Mouse (Mus musculus) lung, embryonic 15.5 days (tissue): ENCODE results near the gene Thumpd2. TPM values are rescaled to one million over a fixed set of nuclear protein-coding genes. Genes with fewer than 3 reads are reported as not detected.

ENCODE experiments used
- ATAC-seq: fragments of 200-750 bp; cut with Nextera tagmentation; 2 replicates; pipeline ENCODE4 v1.8.0; 2017; ENCODE audit warnings: moderate number of reproducible peaks, borderline replicate concordance; ENCODE audit not compliant: low FRiP score, low TSS enrichment; ENCODE audit errors: extremely low read depth
- H3K27ac ChIP-seq: fragments of 300-500 bp; sonication (generic); 2 replicates; pipeline ENCODE4 v1.5.1; 2015; ENCODE audit warnings: moderate library complexity, mild to moderate bottlenecking, inconsistent platforms
- H3K27me3 ChIP-seq: fragments of 300-500 bp; sonication (generic); 2 replicates; pipeline ENCODE4 v1.6.1; 2015; ENCODE audit warnings: inconsistent platforms
- H3K36me3 ChIP-seq: fragments of 300-500 bp; sonication (generic); 2 replicates; pipeline ENCODE4 v1.6.1; 2015; ENCODE audit warnings: inconsistent platforms
- H3K4me1 ChIP-seq: fragments of 300-500 bp; sonication (generic); 2 replicates; pipeline ENCODE4 v1.6.1; 2015; ENCODE audit warnings: inconsistent platforms
- H3K4me2 ChIP-seq: fragments of 300-500 bp; sonication (generic); 2 replicates; pipeline ENCODE4 v1.6.1; 2015; ENCODE audit warnings: inconsistent platforms, mild to moderate bottlenecking, moderate library complexity
- H3K4me3 ChIP-seq: fragments of 300-500 bp; sonication (generic); 2 replicates; pipeline ENCODE4 v1.5.1; 2015; ENCODE audit warnings: mild to moderate bottlenecking, inconsistent platforms
- H3K9ac ChIP-seq: fragments of 300-500 bp; sonication (generic); 2 replicates; pipeline ENCODE4 v1.6.1; 2015; ENCODE audit warnings: inconsistent platforms
- H3K9me3 ChIP-seq: fragments of 300-500 bp; sonication (generic); 2 replicates; pipeline ENCODE4 v1.6.1; 2016; ENCODE audit warnings: inconsistent platforms
- WGBS: fragments of 180-500 bp; shearing (Covaris S2); methylation state at CpG from one replicate; pipeline ENCODE4 v1.1.7; 2015; 5-methylcytosine and 5-hydroxymethylcytosine counted together
- polyA plus RNA-seq: library from polyadenylated mRNA; unstranded; fragments of >200 nt; fragmentation: Nextera tagmentation; extraction: Ambion mirVana; gene quantifications from 2 replicates; pipeline ENCODE4 v1.2.1, GENCODE M21; 2015

The Thumpd2 gene
- polyA plus RNA-seq, 1 experiment from 2014 or later = 16.2 TPM

DNA sequence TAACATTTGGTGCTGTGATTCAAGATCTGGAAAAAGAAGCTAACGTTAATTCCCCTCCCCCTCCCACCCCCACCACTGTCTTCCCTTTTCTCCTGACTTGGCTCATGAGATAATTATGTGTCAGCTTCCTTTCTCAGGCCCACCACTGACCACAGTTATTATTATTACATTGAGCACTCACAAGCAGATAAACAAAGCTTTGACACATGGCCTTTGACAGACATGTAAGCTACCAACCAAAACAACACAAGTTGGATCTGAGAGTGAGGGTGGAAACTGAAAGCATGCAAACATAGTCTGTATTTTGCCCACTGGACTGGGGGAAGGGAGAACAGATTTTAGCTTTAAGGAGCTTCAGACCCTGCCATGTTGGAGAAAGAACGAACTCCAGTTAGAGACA lies 67.7 kb downstream of the Thumpd2 start:
- Histone ChIP-seq H3K4me3 (no peak overlapping the region), H3K27ac (peak overlapping the region; percentile 88), H3K4me1 (peaks cover 19% of the 10 kb centered on the region; the same call in 1 of the 2 replicates), H3K36me3 (no peaks in the 10 kb centered on the region; the same call in 1 of the 2 replicates), H3K9ac (no peak overlapping the region), H3K4me2 (0 out of 2 replicates have a peak overlapping the region, but pooled peaks have one; percentile 17), H3K9me3 (no peaks in the 10 kb centered on the region), H3K27me3 (no peaks in the 10 kb centered on the region)
- 36% methylated on average over 2 of the region's 2 CpGs for WGBS
- ATAC-seq = peak; percentile 89

GRCm38 (mm10) chr17:80991535-80992127 lies 73.3 kb downstream of the Thumpd2 start:
- no peak overlapping the region for H3K9ac ChIP-seq
- no peak for ATAC-seq
- no peak overlapping the region for H3K27ac ChIP-seq

DNA sequence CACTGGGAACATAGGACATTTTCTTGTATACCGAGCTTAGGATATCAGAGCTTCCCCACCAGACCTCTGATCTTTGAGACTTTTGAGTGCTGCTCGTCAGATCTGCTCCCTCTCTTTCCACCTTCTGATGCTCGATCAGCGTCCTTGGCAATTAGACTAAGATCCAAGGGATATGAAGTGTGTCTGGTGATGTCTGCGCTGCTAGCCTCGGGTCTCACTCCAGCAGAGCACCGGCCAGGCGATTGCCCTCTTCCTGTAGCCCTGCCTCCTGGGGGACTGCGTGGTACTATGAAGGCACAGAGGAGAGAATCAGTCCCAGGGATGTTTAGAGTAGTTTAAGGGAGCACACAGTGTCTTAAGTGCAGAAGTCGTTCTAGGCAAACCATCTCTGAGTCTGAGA lies 81.9 kb downstream of the Thumpd2 start:
- no peak overlapping the region for H3K27ac ChIP-seq
- no peaks in the 10 kb centered on the region for H3K9me3 ChIP-seq
- peaks cover 23% of the 10 kb centered on the region for H3K4me1 ChIP-seq
- H3K27me3 ChIP-seq = no peaks in the 10 kb centered on the region
- H3K4me3 ChIP-seq = no peak overlapping the region
- no peak overlapping the region for H3K4me2 ChIP-seq
- H3K36me3 ChIP-seq = no peaks in the 10 kb centered on the region
- WGBS = 77% methylated on average over 10 of the region's 10 CpGs
- H3K9ac ChIP-seq = no peak overlapping the region
- no peak for ATAC-seq

More at GRCm38 (mm10) chr17:80991535-80992127, 73.3 kb downstream of the Thumpd2 start:
- WGBS = 71% methylated on average over 8 of the region's 8 CpGs
- H3K27me3 ChIP-seq = no peaks in the 10 kb centered on the region
- H3K4me3 ChIP-seq = no peak overlapping the region
- no peaks in the 10 kb centered on the region; the same call in 1 of the 2 replicates for H3K36me3 ChIP-seq
- 0 out of 2 replicates have a peak, but pooled peaks cover 4% of the 10 kb centered on the region for H3K4me1 ChIP-seq
- no peaks in the 10 kb centered on the region for H3K9me3 ChIP-seq
- no peak overlapping the region for H3K4me2 ChIP-seq

- Histone ChIP-seq H3K9ac (no peak overlapping the region), H3K27me3 (no peaks in the 10 kb centered on the region), H3K27ac (no peak overlapping the region), H3K9me3 (no peaks in the 10 kb centered on the region), H3K36me3 (no peaks in the 10 kb centered on the region), H3K4me2 (no peak overlapping the region), H3K4me1 (peaks cover 23% of the 10 kb centered on the region), H3K4me3 (no peak overlapping the region)
- peak; percentile 44; the same call in 1 of the 2 replicates for ATAC-seq
- 11% methylated on average over 8 of the region's 8 CpGs for WGBS
Measured at GRCm38 (mm10) chr17:80982412-80982787, 82.5 kb downstream of the Thumpd2 start.

- H3K9ac ChIP-seq = no peak overlapping the region
- WGBS = 56% methylated on average over 12 of the region's 12 CpGs
- no peaks in the 10 kb centered on the region for H3K9me3 ChIP-seq
- H3K4me2 ChIP-seq = no peak overlapping the region
- H3K4me1 ChIP-seq = peaks cover 24% of the 10 kb centered on the region
- no peaks in the 10 kb centered on the region for H3K36me3 ChIP-seq
- H3K27me3 ChIP-seq = no peaks in the 10 kb centered on the region
- H3K4me3 ChIP-seq = no peak overlapping the region
- no peak overlapping the region for H3K27ac ChIP-seq
- peak; percentile 47; the same call in 1 of the 2 replicates for ATAC-seq
Measured at GRCm38 (mm10) chr17:80981721-80982411, 83.0 kb downstream of the Thumpd2 start.

- no peak overlapping the region for H3K9ac ChIP-seq
- H3K27ac ChIP-seq = no peak overlapping the region
- H3K4me3 ChIP-seq = no peak overlapping the region
- no peaks in the 10 kb centered on the region for H3K9me3 ChIP-seq
- WGBS = 49% methylated on average over 10 of the region's 10 CpGs
- 0 out of 2 replicates have a peak, but pooled peaks have one; percentile 29 for ATAC-seq
- no peaks in the 10 kb centered on the region for H3K36me3 ChIP-seq
- H3K4me1 ChIP-seq = peaks cover 28% of the 10 kb centered on the region
- H3K4me2 ChIP-seq = no peak overlapping the region
- H3K27me3 ChIP-seq = no peaks in the 10 kb centered on the region
Measured at GRCm38 (mm10) chr17:80980096-80980495, 84.8 kb downstream of the Thumpd2 start.

DNA sequence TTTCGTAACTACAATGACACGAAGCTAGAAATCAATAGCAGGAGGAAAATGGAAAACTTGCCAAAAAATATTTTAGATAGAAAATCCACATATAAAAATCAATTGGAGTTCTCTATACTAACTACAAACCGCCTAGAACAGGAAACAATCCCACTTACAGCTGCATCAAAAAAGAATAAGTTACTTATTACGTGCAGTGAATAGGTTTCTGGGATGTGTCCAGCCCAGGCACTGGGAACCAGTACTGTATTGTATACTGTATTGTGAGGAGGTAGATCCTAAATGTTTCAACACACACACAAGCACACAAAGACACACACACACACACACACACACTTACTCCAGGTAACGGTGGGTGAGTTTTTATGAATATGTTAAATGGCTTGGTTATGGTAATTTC lies 87.6 kb downstream of the Thumpd2 start:
- ATAC-seq = no peak
- Histone ChIP-seq H3K27me3 (no peaks in the 10 kb centered on the region), H3K9ac (no peak overlapping the region), H3K9me3 (no peaks in the 10 kb centered on the region), H3K27ac (no peak overlapping the region), H3K4me2 (no peak overlapping the region), H3K4me1 (peaks cover 19% of the 10 kb centered on the region), H3K4me3 (no peak overlapping the region), H3K36me3 (no peaks in the 10 kb centered on the region)
- 64% methylated on average over 5 of the region's 5 CpGs for WGBS

Other genes with a start within 250 kb of the Thumpd2 start
- 16.1 and 16.5 TPM in 2 replicates for gene Tmem178, start 120.5 kb downstream of the Thumpd2 start, polyA plus RNA-seq